Comparison of ENCODE assay signal across 16 mouse cellular contexts in genomic region chr19:53764688-53765478, GRCm38 (mm10).
"Had no signal": no experiment of that assay in that cellular context is flagged by ENCODE, and none has a peak within 500 bp of the region (broad histone marks: within the 10 kb centered on the region; RNA-seq: fewer than 3 reads in every experiment).

No protein-coding gene starts in this region.

- H3K27ac ChIP-seq: lung, embryonic 15.5 days; macrophage; midbrain, embryonic 12.5 days; midbrain, embryonic 15.5 days; neural tube, embryonic 12.5 days; stomach, embryonic 15.5 days; stomach, postnatal 0 days had no signal

- H3K4me3 ChIP-seq: lung, embryonic 15.5 days; megakaryocyte, embryonic 14.5 days; midbrain, embryonic 12.5 days; midbrain, embryonic 15.5 days; neural tube, embryonic 12.5 days; stomach, embryonic 15.5 days had no signal

- H3K9me3 ChIP-seq: midbrain, embryonic 15.5 days; neural tube, embryonic 12.5 days; stomach, embryonic 15.5 days had no signal

- H3K4me1 ChIP-seq: lung, embryonic 15.5 days; midbrain, embryonic 12.5 days; midbrain, embryonic 15.5 days; neural tube, embryonic 12.5 days had no signal

- H3K27me3 ChIP-seq: lung, embryonic 15.5 days; midbrain, embryonic 12.5 days; midbrain, embryonic 15.5 days; neural tube, embryonic 12.5 days; stomach, embryonic 15.5 days had no signal

- H3K9ac ChIP-seq: liver, postnatal 0 days; lung, embryonic 15.5 days; midbrain, embryonic 12.5 days; midbrain, embryonic 15.5 days; neural tube, embryonic 12.5 days; stomach, embryonic 15.5 days had no signal

- DNase-seq: liver, postnatal 0 days; lung, adult 2 months; lung, postnatal 14 days; lung, postnatal 36 days; right cerebral cortex, postnatal 14 days; thymus, adult 18-20 months; thymus, postnatal 14 days; thymus, postnatal 36 days had no signal

- H3K36me3 ChIP-seq: lung, embryonic 15.5 days; midbrain, embryonic 12.5 days; midbrain, embryonic 15.5 days; neural tube, embryonic 12.5 days; stomach, embryonic 15.5 days had no signal
